Mouse (Mus musculus) bone marrow macrophage, adult 2 months (primary cell): ENCODE data around the gene Ntm.

Experiments used
- CTCF ChIP-seq: IDR thresholded peaks from 2 replicates; pipeline ENCODE4 v1.5.1; 2012; ENCODE audit warnings: low read depth, mild to moderate bottlenecking, low read length, moderate library complexity
- POLR2A ChIP-seq: IDR thresholded peaks from 2 replicates; pipeline ENCODE4 v1.6.1; 2012; ENCODE audit warnings: mild to moderate bottlenecking, low read depth, low read length, borderline replicate concordance

- TF ChIP-seq POLR2A (no peak), CTCF (no peak)
Observed at GRCm38 (mm10) chr9:29319197-29319596, 643.7 kb downstream of the Ntm start.
